Mouse (Mus musculus) T-cell, adult 2 months (primary cell): Measurements from ENCODE around the gene Sele.
"Not testable (repeated sequence)": the region's sequence is repeated elsewhere in the genome, so short reads cannot be mapped to it uniquely, and the experiment has no call there.

ENCODE experiments used
- DNase-seq: peaks from one replicate; pipeline ENCODE4 v3.0.0; 2022; ENCODE audit warnings: low spot score

The Sele gene

GRCm38 (mm10) chr1:164047934-164048333 lies at the start of gene Sele:
Sele (plus strand) TSS chr1:164048234.
- no peak for DNase-seq

GRCm38 (mm10) chr1:164001831-164002452 lies 46.1 kb upstream of the Sele start:
- DNase-seq, result no peak

- DNase-seq, result no peak
Measured at GRCm38 (mm10) chr1:164004311-164004710, 43.7 kb upstream of the Sele start.

GRCm38 (mm10) chr1:164009235-164009634 lies 38.8 kb upstream of the Sele start:
- peak; percentile 64 for DNase-seq

GRCm38 (mm10) chr1:164014616-164015015 lies 33.4 kb upstream of the Sele start:
- no peak for DNase-seq

GRCm38 (mm10) chr1:164018221-164018896 lies 29.7 kb upstream of the Sele start:
- no peak for DNase-seq

GRCm38 (mm10) chr1:164019789-164020188 lies 28.2 kb upstream of the Sele start:
- no peak for DNase-seq

- not testable (repeated sequence) for DNase-seq
Measured at GRCm38 (mm10) chr1:164020746-164021145, 27.3 kb upstream of the Sele start.

- DNase-seq, result not testable (repeated sequence)
Measured at GRCm38 (mm10) chr1:164022106-164022505, 25.9 kb upstream of the Sele start.

GRCm38 (mm10) chr1:164025685-164026084 lies 22.3 kb upstream of the Sele start:
- no peak for DNase-seq

- peak; percentile 18 for DNase-seq
Measured at GRCm38 (mm10) chr1:164027416-164027815, 20.6 kb upstream of the Sele start.

GRCm38 (mm10) chr1:164040385-164041135 lies 7.5 kb upstream of the Sele start:
- no peak for DNase-seq

GRCm38 (mm10) chr1:164043549-164043948 lies 4.5 kb upstream of the Sele start:
- no peak for DNase-seq

- DNase-seq, result peak; percentile 36
Measured at GRCm38 (mm10) chr1:164053561-164053960, 5.5 kb downstream of the Sele start.

- no peak for DNase-seq
Measured at GRCm38 (mm10) chr1:164054800-164055199, 6.8 kb downstream of the Sele start.

- DNase-seq, result no peak
Measured at GRCm38 (mm10) chr1:164060071-164060470, 12.0 kb downstream of the Sele start.

- peak; percentile 45 for DNase-seq
Measured at GRCm38 (mm10) chr1:164061278-164061677, 13.2 kb downstream of the Sele start.

- peak; percentile 73 for DNase-seq
Measured at GRCm38 (mm10) chr1:164061925-164062324, 13.9 kb downstream of the Sele start, which contains the start of gene Sell. Sell (plus strand) TSS chr1:164061982.

GRCm38 (mm10) chr1:164062856-164063255 lies 14.8 kb downstream of the Sele start:
- no peak for DNase-seq

GRCm38 (mm10) chr1:164063745-164064144 lies 15.7 kb downstream of the Sele start:
- peak; percentile 62 for DNase-seq

GRCm38 (mm10) chr1:164069261-164069660 lies 21.2 kb downstream of the Sele start:
- DNase-seq, result peak; percentile 60

- DNase-seq, result no peak
Measured at GRCm38 (mm10) chr1:164070461-164070860, 22.4 kb downstream of the Sele start.

GRCm38 (mm10) chr1:164071111-164071510 lies 23.1 kb downstream of the Sele start:
- peak; percentile 70 for DNase-seq
